Mouse (Mus musculus) kidney, adult 8-10 months (tissue): ENCODE data around the gene Gm37240.
A peak's percentile ranks its signal among the peaks of the same experiment; 100 is the strongest.

ENCODE experiments used
- DNase-seq, 2 experiments: peaks; one replicate each; pipeline ENCODE4 v3.0.0; 2022

The Gm37240 gene

DNA sequence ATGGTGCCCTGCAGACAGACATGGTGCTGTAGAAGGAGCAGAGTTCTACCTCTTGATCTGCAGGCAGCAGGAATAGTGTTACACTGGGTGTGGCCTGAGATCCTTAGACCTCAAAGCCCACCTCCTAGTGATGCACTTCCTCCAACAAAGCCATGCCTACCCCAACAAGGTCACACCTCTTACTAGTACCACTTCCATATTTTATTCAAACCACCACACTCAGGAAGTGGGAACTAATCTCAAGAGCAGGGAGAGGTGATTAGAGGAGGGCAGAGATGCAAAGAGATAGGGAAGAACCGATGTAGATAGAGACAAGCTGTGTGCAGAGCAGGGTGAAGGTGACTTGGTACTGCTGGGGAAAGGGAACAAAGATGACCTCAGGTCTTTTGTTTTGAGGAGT lies 773.8 kb downstream of the Gm37240 start:
- DNase-seq = no peak

- no peak for DNase-seq
Observed at GRCm38 (mm10) chr3:85110762-85111161, 776.6 kb downstream of the Gm37240 start.

DNA sequence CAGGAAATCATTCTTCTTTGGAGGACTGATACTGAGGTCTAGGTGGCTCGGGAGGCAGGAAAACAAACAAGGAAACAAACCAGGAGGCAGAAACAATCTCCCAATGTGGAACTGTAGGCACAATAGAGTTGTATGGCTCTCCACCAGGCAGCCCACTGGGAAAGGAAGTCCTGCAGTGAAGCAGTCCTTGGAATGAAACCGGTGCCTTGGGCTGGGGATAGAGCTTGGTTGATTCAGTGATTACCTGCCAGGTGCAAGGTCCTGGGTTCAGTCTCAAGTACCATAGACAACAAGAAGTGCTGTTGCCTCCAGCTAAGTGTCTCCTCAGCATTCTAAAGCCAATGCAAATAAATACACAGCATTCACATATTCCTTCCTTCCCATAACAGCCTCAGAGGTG lies 778.1 kb downstream of the Gm37240 start:
- no peak for DNase-seq

- no peak for DNase-seq
Observed at GRCm38 (mm10) chr3:85108396-85108795, 778.9 kb downstream of the Gm37240 start.

DNA sequence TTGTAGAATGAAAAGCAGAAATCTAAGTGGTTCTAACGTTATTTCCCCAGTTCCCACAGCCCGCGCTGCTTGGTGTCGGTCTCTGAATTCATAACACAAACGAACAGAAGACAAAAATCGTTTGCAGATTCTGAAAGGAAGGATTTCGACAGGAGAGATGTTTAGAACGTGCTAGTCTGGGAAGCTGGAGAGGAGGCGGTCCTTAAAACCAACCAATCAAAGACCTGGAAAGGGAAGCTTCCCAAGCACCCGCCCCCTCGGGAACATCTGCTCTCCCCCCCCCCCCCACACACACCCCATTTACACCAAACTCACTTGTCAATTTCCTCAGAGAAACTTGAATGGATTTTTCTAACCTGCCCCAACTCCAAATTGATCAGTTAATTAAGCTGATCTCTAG lies 780.4 kb downstream of the Gm37240 start:
- no peak for DNase-seq

DNA sequence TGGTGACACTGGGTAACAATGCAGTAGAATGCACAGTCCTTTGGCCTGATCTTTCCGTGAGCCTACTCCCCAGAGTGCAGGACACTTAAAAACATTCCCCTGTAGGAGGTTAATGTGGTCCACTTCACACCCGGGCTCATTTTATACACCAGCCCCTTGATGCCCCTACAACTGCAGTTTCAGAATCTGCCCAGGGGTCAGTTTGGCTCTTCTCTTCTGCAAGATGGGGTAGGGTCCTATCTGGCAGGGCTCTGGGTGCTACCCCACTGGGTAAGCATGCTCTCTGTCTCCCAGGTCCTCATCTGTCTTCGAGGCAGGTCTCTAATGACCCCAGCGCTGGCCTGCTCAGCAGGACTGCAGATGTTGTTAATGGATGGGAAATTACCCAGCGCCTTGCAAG lies 783.0 kb downstream of the Gm37240 start:
- DNase-seq = no peak

DNA sequence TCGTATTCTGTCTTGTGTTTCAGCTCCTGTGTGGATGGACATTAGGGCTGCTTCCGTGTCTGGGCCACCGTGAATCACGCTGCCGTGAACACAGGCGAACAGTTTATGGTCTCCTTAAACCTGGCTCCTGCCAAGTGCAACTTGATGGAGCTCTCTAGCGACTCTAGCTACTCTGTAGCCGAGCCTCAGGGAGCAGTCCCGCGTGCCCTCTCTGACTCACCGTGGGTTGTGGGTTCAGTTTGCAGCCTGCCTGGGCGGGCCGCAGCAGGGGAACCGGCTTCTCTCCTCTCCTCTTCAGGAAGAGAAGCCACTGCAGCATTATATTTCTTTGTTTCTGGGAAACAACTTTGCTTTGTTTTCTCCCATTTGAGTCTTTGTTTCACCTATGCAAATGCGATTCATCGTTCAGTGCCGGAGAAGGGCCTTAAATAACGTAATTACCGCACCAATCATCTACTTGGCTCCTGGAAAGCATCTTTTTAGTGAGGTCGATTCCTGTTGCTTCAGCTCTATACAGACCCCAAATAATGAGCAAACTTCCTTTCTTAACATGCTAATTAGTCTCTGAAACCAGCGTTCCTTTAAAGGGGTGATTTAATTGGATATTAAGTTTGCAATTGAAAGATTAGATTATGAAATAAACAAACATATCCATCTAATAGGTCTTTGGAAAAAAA lies 806.3 kb downstream of the Gm37240 start:
- peak in 1 of 2 experiments; percentile 3 for DNase-seq

GRCm38 (mm10) chr3:85064113-85064512 lies 823.2 kb downstream of the Gm37240 start:
- DNase-seq = no peak

- no peak for DNase-seq
Observed at GRCm38 (mm10) chr3:85060153-85060552, 827.2 kb downstream of the Gm37240 start.

DNA sequence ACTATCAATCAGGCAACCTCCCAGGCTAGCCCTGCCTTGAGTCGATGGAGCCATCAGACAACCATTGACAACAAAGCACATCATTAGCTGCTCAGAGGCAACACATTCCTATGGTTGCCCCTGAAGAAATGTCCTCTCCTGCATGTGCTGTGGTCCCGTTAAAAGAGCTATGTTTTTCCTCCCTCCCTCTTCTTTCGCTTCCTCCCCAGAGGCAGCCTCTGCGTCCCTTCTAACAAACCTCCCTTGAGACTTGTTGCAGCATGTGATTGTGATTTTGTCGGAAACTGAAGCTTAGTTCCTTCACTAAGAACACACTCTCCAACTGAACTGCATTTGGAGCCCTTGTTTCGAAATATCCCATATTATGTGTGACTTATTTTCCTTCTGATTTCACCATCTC lies 830.1 kb downstream of the Gm37240 start:
- DNase-seq = no peak

GRCm38 (mm10) chr3:85053526-85053925 lies 833.8 kb downstream of the Gm37240 start:
- no peak for DNase-seq

- no peak for DNase-seq
Observed at GRCm38 (mm10) chr3:85052196-85052595, 835.1 kb downstream of the Gm37240 start.

- no peak for DNase-seq
Observed at GRCm38 (mm10) chr3:85048569-85048968, 838.7 kb downstream of the Gm37240 start.

DNA sequence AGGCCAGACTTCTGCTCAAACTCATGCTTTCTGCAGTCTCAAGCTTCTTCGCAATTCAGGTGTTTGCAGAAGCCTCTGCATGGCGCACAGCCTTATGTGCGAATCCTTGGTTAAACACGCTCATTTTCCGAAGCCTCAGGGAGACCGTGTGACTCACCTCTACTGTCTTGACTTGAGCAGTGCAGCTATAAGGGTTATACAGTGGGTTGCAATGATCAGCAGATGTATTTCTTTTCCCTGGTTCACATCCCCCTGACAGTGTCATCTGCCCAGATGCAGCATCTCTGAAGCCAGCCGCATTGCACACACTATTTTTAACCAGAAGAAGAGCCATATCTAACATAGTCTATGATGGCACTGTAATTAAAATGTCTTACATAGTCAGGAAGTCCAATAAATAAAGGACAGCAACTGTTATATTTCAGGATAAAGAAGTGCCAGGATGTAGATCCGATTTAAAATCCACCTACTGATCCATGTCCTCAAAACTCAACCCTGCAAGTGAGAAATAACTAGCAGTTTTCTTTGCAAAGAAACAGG lies 843.6 kb downstream of the Gm37240 start:
- DNase-seq = no peak

GRCm38 (mm10) chr3:85042126-85042525 lies 845.2 kb downstream of the Gm37240 start:
- DNase-seq = no peak

GRCm38 (mm10) chr3:85029141-85029540 lies 858.2 kb downstream of the Gm37240 start:
- DNase-seq = peak; percentile 18 to 65

- peak; percentile 46 to 73 for DNase-seq
Observed at GRCm38 (mm10) chr3:85024817-85025705, 862.3 kb downstream of the Gm37240 start.

- DNase-seq = no peak
Observed at GRCm38 (mm10) chr3:85024237-85024636, 863.1 kb downstream of the Gm37240 start.

DNA sequence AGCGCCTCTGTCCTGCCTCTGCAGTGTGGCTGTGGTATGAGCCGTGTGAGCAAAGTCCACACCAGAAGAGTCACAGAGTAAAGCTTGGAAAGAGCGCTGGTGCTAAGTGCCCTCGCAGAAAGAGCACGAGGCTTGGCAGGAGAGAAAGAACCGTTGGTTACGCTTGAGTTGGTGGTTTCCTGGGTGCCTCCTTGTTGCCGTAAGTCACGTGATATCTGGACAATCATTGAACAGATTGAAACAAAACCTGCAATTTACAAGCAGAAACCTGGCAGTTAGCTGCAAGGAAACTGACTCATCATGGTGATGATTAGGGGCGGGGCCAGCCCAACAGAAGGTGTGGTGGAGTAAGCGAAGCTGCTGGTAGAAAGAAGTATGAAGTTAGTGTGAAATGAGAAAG lies 864.5 kb downstream of the Gm37240 start:
- peak; percentile 83 to 91 for DNase-seq

DNA sequence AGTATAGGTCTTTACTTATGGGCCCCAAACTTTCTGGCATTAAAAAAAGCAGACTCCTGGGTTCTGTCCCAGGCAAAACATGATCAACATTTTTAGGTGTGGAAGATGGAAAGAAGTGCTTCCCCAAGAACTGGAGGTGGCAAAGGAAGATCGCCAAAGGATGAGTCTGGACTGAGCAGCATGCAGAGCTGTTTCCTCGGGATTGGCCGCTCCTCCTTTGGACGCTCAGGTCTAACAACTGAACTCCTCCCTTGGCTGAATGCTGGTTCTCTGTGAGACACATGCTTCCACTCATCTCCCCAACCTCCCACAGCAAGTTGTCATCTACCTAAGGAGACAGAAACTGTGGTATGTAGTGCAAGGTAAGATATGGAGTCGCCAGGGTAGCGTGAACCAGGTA lies 865.5 kb downstream of the Gm37240 start:
- no peak for DNase-seq

DNA sequence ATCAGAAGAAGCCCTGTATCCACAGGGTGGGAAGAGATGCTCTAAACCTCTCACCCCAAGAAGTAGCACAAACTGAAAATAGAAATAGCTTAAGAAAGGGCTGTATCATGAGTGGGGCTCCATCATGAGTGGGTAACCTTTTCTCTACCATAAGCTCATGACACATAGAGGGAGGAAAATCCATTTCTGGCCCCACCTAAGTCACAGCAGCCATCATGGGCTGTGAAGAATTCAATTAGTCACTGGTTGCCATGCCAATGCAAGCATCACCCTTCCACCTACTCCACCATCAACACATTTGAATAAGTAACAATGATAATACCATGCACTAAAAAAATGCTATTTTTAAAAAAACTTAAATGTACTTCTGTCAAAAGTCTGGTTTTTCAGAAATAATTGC lies 867.2 kb downstream of the Gm37240 start:
- DNase-seq = no peak

DNA sequence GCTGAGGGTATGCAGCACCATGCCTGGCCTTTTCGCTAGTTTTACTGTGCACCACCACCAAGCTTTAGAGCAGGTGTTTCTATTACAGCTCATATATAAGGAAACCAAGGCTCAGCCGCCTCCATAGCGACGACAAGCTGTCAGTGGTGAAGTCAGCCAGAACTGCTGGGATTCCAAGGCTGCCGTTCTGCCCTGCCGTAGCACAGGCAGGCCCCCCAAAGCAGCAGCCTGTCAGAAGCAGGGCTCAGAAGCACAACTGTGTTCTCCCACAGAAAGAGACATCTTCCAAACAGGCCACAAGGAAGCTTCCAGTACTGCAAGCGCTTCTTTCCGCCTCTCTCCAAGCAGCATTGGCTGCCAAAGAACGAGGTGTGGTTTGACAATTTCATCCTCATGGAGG lies 871.7 kb downstream of the Gm37240 start:
- DNase-seq = no peak

- DNase-seq = no peak
Observed at GRCm38 (mm10) chr3:85012889-85013288, 874.4 kb downstream of the Gm37240 start.

GRCm38 (mm10) chr3:85005257-85005656 lies 882.1 kb downstream of the Gm37240 start:
- DNase-seq = no peak
